Mouse (Mus musculus) CH12.LX (cell line): Measurements from ENCODE around the gene Rspry1.

Experiments
- CTCF ChIP-seq, 2 experiments: IDR thresholded peaks in 1 of 2; conservative IDR thresholded peaks in 1 of 2; 2 replicates each; pipeline ENCODE4 v1.5.1; 2011 to 2012; ENCODE audit warnings: low read depth in 2 of 2, low read length in 2 of 2, improper control_type of control experiment in 1 of 2, inconsistent platforms in 1 of 2, mild to moderate bottlenecking in 1 of 2, moderate library complexity in 1 of 2
- ELF1 ChIP-seq: IDR thresholded peaks from 2 replicates; pipeline ENCODE4 v1.6.1; 2014; ENCODE audit warnings: low read depth, mild to moderate bottlenecking, inconsistent platforms, low read length, improper control_type of control experiment
- MAFK ChIP-seq: IDR thresholded peaks from 2 replicates; pipeline ENCODE4 v1.6.1; 2011; ENCODE audit warnings: low read length, improper control_type of control experiment; ENCODE audit not compliant: insufficient replicate concordance
- POLR2A ChIP-seq: IDR thresholded peaks from 2 replicates; pipeline ENCODE4 v1.6.1; 2011; ENCODE audit warnings: low read depth, mild to moderate bottlenecking, improper control_type of control experiment, low read length

DNA sequence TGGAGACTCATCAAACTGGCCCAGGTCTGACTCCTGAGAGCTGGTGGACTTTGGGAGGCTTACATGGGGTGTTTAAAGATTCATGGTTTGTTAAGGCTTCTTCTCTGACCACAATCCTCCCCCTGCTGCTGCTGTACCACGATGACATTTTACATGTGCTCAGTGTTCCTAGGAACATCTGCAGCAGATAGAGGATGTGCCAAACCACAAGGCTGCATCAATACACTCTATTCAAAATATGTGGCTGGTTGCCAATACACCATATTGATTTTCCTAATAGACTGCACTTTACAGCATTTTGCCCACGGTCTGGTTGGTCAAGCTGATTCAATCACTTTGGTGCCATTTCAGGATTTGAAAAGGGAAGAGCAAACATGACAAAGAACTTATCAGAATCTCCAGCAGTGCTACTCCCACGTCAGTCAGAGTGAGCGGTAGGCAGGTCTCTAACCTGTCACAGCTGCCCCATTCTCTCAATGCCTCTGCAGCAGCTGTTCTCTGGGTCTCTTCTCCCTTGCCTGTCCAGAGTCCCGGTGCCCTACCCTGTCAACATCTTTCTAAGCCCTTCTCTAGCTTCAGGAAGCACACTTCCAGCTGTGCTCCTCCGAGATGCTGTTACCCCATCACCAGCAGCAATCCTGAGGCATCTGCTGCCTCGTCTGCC lies 19.8 kb upstream of the Rspry1 start:
- TF ChIP-seq CTCF (conservative IDR thresholded peaks at IDR 0.05 in 1 of 2, IDR thresholded peaks at IDR 0.05 in 1 of 2; ENCODE audit: low read depth in 2 of 2, low read length in 2 of 2) (no peak), ELF1 (no peak), MAFK (peak; percentile 64; the same call in 1 of the 2 replicates), POLR2A (no peak)
